Mouse (Mus musculus): ENCODE measurements around the gene St3gal2.
"Not testable (repeated sequence)": the region's sequence is repeated elsewhere in the genome, so short reads cannot be mapped to it uniquely, and the experiment has no call there.

Gene St3gal2

DNA sequence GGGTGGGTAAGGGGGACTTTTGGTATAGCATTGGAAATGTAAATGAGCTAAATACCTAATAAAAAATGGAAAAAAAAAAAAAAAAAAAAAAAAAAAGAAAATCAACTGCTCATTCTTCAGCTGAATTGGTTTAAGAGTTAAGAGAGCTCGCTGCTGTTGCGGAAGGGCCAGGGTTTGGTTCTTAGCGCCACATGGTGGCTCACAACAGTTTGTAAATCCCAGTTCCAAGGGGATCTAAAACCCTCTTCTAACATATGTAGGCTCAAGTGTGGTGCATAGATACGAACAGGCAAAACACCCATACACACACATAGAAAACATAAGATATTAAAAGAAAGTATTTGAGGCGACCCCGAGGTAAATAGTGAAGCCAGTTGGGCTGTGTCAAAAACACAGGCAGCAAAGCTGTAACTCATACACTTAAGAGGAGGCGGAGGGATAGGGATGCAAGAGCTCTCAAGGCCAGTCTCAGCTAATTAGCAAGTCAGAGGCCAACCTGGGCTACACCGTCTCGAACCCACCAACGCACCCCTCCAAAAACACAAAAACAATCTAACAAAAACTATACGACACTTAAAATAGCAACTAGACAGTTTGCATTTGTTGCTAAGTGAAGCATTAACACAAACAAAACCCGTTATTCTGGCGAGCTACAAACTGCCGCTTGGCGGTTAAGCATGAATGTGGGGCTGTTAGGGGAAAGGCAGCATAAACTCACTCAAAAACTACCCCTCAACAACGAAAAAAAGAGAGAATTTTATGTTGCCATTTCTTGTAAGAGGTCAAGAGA, 77.1 kb downstream of the St3gal2 start:
- DNase-seq (ENCODE audit: low read depth), result no peak

DNA sequence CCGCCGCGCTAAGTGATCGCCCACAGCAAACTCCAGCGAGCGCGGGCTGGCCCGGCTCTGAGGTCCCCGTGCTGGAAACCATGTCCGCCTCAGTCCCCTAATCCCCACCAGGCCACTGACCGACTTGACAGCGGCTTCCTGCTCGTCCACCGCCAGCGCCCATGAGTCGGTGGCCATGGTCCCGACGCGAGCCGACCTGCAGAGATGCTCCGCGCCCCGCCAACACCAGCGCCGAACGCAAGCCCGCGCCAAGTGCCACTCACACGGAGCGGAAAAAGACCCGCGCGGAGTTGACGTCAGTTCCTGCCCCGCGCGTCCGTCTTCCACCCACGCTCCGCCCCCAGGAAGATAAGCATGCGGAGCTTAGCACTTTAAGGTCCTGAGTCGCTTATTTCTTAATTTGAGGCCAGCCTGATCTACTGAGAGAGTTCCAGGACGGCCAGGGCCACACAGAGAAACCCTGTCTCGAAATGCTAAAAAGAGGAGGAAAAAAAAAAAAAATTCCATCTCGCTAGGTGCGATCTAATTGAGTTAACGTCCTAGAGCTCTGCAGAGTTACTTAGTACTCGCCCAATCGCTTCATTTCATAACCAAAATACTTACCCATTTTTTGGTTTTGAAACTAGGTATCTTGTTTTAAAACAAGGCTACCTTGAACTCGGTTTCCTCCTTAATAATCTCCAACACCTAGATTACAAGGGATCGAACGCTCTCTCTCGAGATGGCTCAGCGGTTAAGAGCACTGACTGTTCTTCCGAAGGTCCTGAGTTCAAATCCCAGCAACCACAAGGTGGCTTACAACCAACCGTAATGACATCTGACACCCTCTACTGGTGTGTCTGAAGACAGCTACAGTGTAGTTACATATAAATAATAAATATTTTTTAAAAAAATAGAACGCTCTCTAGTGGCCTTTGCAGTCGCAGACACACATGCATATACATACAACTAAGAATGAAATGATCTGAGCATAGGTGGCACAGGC, 78.1 kb downstream of the St3gal2 start, which contains the start of gene Ddx19a:
Gene Ddx19a, minus strand, starts transcription at position 254 of the 985 bp plus-strand sequence.
- peak; percentile 94 for DNase-seq (ENCODE audit: low read depth)

DNA sequence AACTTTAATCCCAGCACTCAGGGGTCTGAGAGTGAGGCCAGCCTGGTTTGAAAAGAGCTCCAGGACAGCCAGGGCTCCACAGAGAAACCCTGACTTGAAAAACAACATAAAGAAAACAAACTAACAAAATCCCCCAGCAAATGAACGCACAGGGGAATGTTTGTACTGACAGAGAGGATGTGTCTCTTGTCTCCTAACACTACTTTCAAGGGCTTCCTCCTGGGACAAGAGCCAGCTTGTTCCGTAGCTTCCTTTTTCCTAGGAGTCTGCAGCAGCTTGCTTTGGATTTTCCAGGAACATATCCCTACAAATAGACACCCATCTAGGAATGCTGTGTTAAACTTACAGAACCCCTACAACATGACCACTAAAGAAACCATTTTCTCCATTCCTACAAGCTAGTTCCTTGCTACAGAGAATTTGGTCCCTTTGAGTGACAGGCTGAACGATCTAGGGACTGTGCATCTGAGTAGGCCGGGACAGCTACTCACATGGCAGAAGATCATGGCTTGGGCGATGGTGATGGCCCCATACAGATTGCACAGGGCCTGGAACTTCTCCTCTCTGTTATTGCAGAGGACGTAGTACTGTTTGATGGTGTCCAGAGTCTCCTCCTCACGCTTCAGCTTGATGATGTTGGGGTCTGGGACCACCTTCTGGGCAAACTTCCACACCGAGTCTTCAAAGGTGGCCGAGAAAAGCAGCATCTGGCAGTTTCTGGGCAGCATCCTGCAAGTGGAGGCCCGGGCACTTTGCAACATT, 90.7 kb downstream of the St3gal2 start:
- DNase-seq (ENCODE audit: low read depth), result not testable (repeated sequence)
